Mouse (Mus musculus): Measurements from ENCODE around the gene Grin2d. TPM values are rescaled to one million over a fixed set of nuclear protein-coding genes. Genes with fewer than 3 reads are reported as not detected.

The Grin2d gene
- polyA plus RNA-seq, 1 experiment = 10.4 TPM

DNA sequence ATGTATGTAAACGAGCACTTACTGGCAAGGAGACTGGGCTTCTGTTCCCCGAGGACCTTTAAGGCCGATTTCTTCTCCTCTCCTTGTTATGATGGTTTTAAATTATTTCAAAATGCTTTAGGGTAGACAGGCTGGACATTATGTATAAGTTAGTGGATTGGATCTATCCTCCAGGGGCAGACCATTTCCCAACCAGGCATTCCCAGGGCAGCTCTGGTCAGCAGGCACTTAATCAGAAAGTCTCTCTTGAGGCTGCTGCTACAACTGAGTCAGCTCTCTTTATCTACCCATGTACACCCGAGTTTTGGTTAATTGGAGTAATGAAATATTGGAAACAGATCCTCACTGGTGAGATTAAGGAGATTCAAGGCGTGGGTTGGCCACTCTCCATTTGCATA lies 47.1 kb downstream of the Grin2d start:
- peak overlapping the region; percentile 74; the same call in 1 of the 2 replicates for H3K4me3 ChIP-seq (ENCODE audit: low read depth, low read length)

DNA sequence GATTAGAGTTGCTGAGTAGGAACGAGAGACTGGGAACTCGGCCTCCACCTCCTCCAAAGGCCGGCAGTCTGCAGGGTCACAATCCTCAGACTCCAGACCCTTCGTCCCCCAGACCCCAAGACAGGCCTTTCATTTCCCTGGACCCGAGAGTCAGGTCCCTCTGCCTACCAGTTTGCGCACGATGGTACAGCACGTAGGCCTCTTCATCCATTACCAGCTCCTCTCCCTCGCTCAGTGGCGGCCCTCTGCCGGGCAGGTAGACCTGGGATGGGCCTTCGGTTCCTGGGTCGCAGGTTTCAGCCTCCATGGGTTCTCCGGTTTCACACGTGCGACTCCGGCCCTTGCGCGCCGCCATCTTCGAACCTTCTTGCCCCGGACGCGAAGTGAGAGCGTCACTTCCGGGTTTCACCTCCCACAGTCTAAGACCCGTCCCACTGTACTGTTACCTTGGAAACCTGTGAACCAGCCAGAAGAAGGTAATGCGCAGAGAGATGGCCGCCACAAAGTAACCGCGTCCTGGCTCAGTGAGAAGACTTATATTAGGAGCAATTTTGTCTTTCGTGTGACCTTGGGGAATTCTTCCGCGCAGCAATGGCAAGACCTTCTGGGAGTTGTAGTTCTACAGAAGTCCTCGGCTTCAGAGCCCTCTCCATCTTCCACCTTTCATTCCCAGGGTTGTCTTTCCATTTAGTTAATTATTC lies 47.6 kb downstream of the Grin2d start, which contains the start of gene Grwd1:
Gene Grwd1 (minus strand): TSS at position 518 of the 701 bp plus-strand sequence.
- Histone ChIP-seq H3K27ac (ENCODE audit: insufficient read depth, low read depth, low read length) (peak within 1 kb of the TSS; percentile 66), H3K4me1 (ENCODE audit: control insufficient read depth, insufficient read depth, insufficient read length, low read length) (peaks cover 11% of the 10 kb centered on the region), H3K36me3 (ENCODE audit: control insufficient read depth, insufficient read depth, low read length) (peaks cover 15% of the 10 kb centered on the region; the same call in 1 of the 2 replicates), H3K27me3 (ENCODE audit: control insufficient read depth, insufficient read depth, low read length) (peaks cover 36% of the 10 kb centered on the region), H3K4me3 (ENCODE audit: low read depth, low read length) (peak within 1 kb of the TSS; percentile 74)
- TF ChIP-seq CTCF (IDR thresholded peaks at IDR 0.05; ENCODE audit: extremely low read depth, insufficient read length, insufficient replicate concordance, low read depth, low read length) (no peak), POLR2A (IDR thresholded peaks at IDR 0.05; ENCODE audit: low read depth, low read length) (no peak)
- under 1% methylated on average over 35 of the region's 35 CpGs for WGBS

More for the DNA sequence above, 47.1 kb downstream of the Grin2d start:
- TF ChIP-seq POLR2A (IDR thresholded peaks at IDR 0.05; ENCODE audit: low read depth, low read length) = no peak
- TF ChIP-seq CTCF (IDR thresholded peaks at IDR 0.05; ENCODE audit: extremely low read depth, insufficient read length, insufficient replicate concordance, low read depth, low read length) = no peak
- no peak overlapping the region for H3K27ac ChIP-seq (ENCODE audit: insufficient read depth, low read depth, low read length)
- peaks cover 36% of the 10 kb centered on the region for H3K27me3 ChIP-seq (ENCODE audit: control insufficient read depth, insufficient read depth, low read length)
- WGBS = 20% methylated on average over 5 of the region's 5 CpGs
- H3K4me1 ChIP-seq (ENCODE audit: control insufficient read depth, insufficient read depth, insufficient read length, low read length) = peaks cover 11% of the 10 kb centered on the region
- peaks cover 11% of the 10 kb centered on the region; the same call in 1 of the 2 replicates for H3K36me3 ChIP-seq (ENCODE audit: control insufficient read depth, insufficient read depth, low read length)

- H3K4me3 ChIP-seq (ENCODE audit: low read depth, low read length) = no peak overlapping the region
- TF ChIP-seq POLR2A (IDR thresholded peaks at IDR 0.05; ENCODE audit: low read depth, low read length) = no peak
- no peak for TF ChIP-seq CTCF (IDR thresholded peaks at IDR 0.05; ENCODE audit: extremely low read depth, insufficient read length, insufficient replicate concordance, low read depth, low read length)
- peaks cover 25% of the 10 kb centered on the region; the same call in 1 of the 2 replicates for H3K36me3 ChIP-seq (ENCODE audit: control insufficient read depth, insufficient read depth, low read length)
- no peak overlapping the region for H3K27ac ChIP-seq (ENCODE audit: insufficient read depth, low read depth, low read length)
- WGBS = 88% methylated on average over 7 of the region's 7 CpGs
- 0 out of 2 replicates have a peak, but pooled peaks cover 2% of the 10 kb centered on the region for H3K27me3 ChIP-seq (ENCODE audit: control insufficient read depth, insufficient read depth, low read length)
- H3K4me1 ChIP-seq (ENCODE audit: control insufficient read depth, insufficient read depth, insufficient read length, low read length) = peaks cover 5% of the 10 kb centered on the region; the same call in 1 of the 2 replicates
Observed at GRCm38 (mm10) chr7:45826631-45827030, 51.5 kb downstream of the Grin2d start.

DNA sequence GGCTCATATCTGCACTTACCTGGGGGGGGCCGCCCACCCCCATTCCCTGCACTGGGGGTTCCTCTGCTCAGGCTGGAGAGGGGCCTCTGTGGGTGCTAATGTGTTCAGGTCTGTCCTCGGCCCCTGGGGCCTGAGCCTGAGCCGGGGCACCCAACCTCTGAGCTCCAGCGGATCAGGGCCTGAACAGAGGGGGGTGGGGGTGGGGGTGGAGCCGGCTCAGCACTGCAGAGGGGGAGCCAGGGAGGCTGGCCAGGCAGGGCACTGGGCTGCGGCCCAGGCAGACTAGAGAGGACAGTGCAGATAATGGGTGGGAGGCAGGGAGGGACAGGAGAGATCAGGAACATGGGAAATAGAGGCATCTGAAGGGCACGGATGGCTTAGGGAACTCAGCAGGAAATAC lies 53.6 kb downstream of the Grin2d start, which contains the start of gene Kcnj14:
Gene Kcnj14 (minus strand): TSS at position 185 of the 400 bp plus-strand sequence.
- no peaks in the 10 kb centered on the region for H3K27me3 ChIP-seq (ENCODE audit: control insufficient read depth, insufficient read depth, low read length)
- H3K4me3 ChIP-seq (ENCODE audit: low read depth, low read length) = no peak within 1 kb of the TSS
- peaks cover 25% of the 10 kb centered on the region; the same call in 1 of the 2 replicates for H3K36me3 ChIP-seq (ENCODE audit: control insufficient read depth, insufficient read depth, low read length)
- no peak within 1 kb of the TSS for H3K27ac ChIP-seq (ENCODE audit: insufficient read depth, low read depth, low read length)
- TF ChIP-seq CTCF (IDR thresholded peaks at IDR 0.05; ENCODE audit: extremely low read depth, insufficient read length, insufficient replicate concordance, low read depth, low read length) (no peak), POLR2A (IDR thresholded peaks at IDR 0.05; ENCODE audit: low read depth, low read length) (no peak)
- no peaks in the 10 kb centered on the region for H3K4me1 ChIP-seq (ENCODE audit: control insufficient read depth, insufficient read depth, insufficient read length, low read length)
- 72% methylated on average over 7 of the region's 7 CpGs for WGBS

DNA sequence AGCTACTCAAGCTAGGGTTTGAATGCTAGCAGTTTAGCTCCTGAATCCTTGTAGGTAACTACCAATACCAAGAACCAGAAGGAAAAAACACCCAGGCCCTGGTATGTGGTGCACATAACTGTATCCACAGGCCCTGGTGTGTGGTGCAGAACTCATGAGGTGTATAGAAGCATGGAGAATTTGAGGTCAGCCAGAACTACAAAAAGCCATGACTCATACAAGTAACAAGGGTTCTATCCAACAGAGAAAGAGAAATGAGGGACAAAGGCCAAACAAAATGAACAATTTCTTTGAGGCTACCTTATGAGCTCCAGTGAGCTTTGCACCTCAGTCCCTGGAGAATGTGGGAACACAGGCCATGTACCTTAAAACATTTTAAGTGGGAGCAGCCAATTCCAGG lies 57.3 kb downstream of the Grin2d start:
- Histone ChIP-seq H3K36me3 (ENCODE audit: control insufficient read depth, insufficient read depth, low read length) (peaks cover 13% of the 10 kb centered on the region; the same call in 1 of the 2 replicates), H3K4me3 (ENCODE audit: low read depth, low read length) (no peak overlapping the region), H3K27ac (ENCODE audit: insufficient read depth, low read depth, low read length) (no peak overlapping the region), H3K27me3 (ENCODE audit: control insufficient read depth, insufficient read depth, low read length) (no peaks in the 10 kb centered on the region), H3K4me1 (ENCODE audit: control insufficient read depth, insufficient read depth, insufficient read length, low read length) (no peaks in the 10 kb centered on the region)
- TF ChIP-seq POLR2A (IDR thresholded peaks at IDR 0.05; ENCODE audit: low read depth, low read length) (no peak), CTCF (IDR thresholded peaks at IDR 0.05; ENCODE audit: extremely low read depth, insufficient read length, insufficient replicate concordance, low read depth, low read length) (no peak)

- 30% methylated on average over 25 of the region's 25 CpGs for WGBS
Observed at GRCm38 (mm10) chr7:45819843-45820242, 58.3 kb downstream of the Grin2d start.

DNA sequence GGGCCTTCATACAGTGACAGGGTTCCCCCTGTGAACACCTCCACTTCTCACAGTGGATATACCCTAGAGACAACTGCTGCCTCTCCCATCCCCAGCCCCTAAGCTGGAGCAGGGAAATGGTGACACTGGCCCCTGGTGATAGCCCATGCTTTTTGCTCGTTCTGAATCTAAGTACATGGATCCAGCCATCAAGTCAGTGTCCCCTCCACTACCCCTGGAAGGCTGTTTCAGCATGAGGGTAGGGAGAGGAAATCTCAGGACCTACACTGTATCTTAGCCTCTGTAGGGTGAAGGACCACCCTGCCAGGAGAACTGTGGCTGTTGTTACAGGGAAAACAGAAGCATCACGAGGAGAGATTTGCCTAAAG lies 62.2 kb downstream of the Grin2d start:
- Histone ChIP-seq H3K27ac (ENCODE audit: insufficient read depth, low read depth, low read length) (no peak overlapping the region), H3K36me3 (ENCODE audit: control insufficient read depth, insufficient read depth, low read length) (peaks cover 17% of the 10 kb centered on the region), H3K4me1 (ENCODE audit: control insufficient read depth, insufficient read depth, insufficient read length, low read length) (peaks cover 2% of the 10 kb centered on the region), H3K27me3 (ENCODE audit: control insufficient read depth, insufficient read depth, low read length) (no peaks in the 10 kb centered on the region), H3K4me3 (ENCODE audit: low read depth, low read length) (no peak overlapping the region)
- TF ChIP-seq POLR2A (IDR thresholded peaks at IDR 0.05; ENCODE audit: low read depth, low read length) (no peak), CTCF (IDR thresholded peaks at IDR 0.05; ENCODE audit: extremely low read depth, insufficient read length, insufficient replicate concordance, low read depth, low read length) (no peak)
- WGBS = 63% methylated on average over 2 of the region's 2 CpGs

More at GRCm38 (mm10) chr7:45819843-45820242, 58.3 kb downstream of the Grin2d start:
- no peak overlapping the region for H3K4me3 ChIP-seq (ENCODE audit: low read depth, low read length)
- no peak overlapping the region for H3K27ac ChIP-seq (ENCODE audit: insufficient read depth, low read depth, low read length)
- peaks cover 4% of the 10 kb centered on the region; the same call in 1 of the 2 replicates for H3K36me3 ChIP-seq (ENCODE audit: control insufficient read depth, insufficient read depth, low read length)
- H3K27me3 ChIP-seq (ENCODE audit: control insufficient read depth, insufficient read depth, low read length) = no peaks in the 10 kb centered on the region
- TF ChIP-seq POLR2A (IDR thresholded peaks at IDR 0.05; ENCODE audit: low read depth, low read length) = no peak
- no peak for TF ChIP-seq CTCF (IDR thresholded peaks at IDR 0.05; ENCODE audit: extremely low read depth, insufficient read length, insufficient replicate concordance, low read depth, low read length)
- no peaks in the 10 kb centered on the region; the same call in 1 of the 2 replicates for H3K4me1 ChIP-seq (ENCODE audit: control insufficient read depth, insufficient read depth, insufficient read length, low read length)
